In genomic region chr5:32414461-32414985, GRCm38 (mm10) we compare ENCODE assay signal across 13 mouse cellular contexts. TPM values are rescaled to one million over a fixed set of nuclear protein-coding genes. Genes with fewer than 3 reads are reported as not detected.
DNase-seq lines count a peak whose midpoint lies in the region; ATAC-seq lines count a peak whose summit lies in the region.
"Had no signal": no experiment of that assay in that cellular context is flagged by ENCODE, and none has a peak within 500 bp of the region (broad histone marks: within the 10 kb centered on the region; RNA-seq: fewer than 3 reads in every experiment).

No protein-coding gene starts in this region.

- H3K9me3 ChIP-seq in kidney, embryonic 16.5 days (ENCODE audit: low read length) = no peaks in the 10 kb centered on the region
- H3K9me3 ChIP-seq in heart, embryonic 12.5 days (replicated peaks) = no peaks in the 10 kb centered on the region
- no peaks in the 10 kb centered on the region for H3K9me3 ChIP-seq in limb, embryonic 15.5 days
- H3K9me3 ChIP-seq: G1E; hindbrain, embryonic 12.5 days had no signal

- H3K27ac ChIP-seq in kidney, embryonic 16.5 days (ENCODE audit: low read length) = no peak overlapping the region
- H3K27ac ChIP-seq in heart, embryonic 12.5 days (ENCODE audit: poor library complexity, severe bottlenecking) = peak overlapping the region; percentile 45; the same call in 1 of the 2 replicates
- H3K27ac ChIP-seq in limb, embryonic 15.5 days = peak overlapping the region; percentile 40; the same call in 1 of the 2 replicates
- H3K27ac ChIP-seq: hindbrain, embryonic 12.5 days had no signal

- no peaks in the 10 kb centered on the region for H3K27me3 ChIP-seq in kidney, embryonic 16.5 days (ENCODE audit: insufficient read depth, low read length)
- no peaks in the 10 kb centered on the region for H3K27me3 ChIP-seq in heart, embryonic 12.5 days (replicated peaks)
- no peaks in the 10 kb centered on the region for H3K27me3 ChIP-seq in limb, embryonic 15.5 days
- H3K27me3 ChIP-seq: hindbrain, embryonic 12.5 days had no signal

- WGBS in kidney, embryonic 16.5 days = 47% methylated on average over 5 of the region's 5 CpGs
- 60% methylated on average over 5 of the region's 5 CpGs for WGBS in heart, embryonic 12.5 days
- 48% methylated on average over 5 of the region's 5 CpGs for WGBS in limb, embryonic 15.5 days

- no peak overlapping the region for H3K4me3 ChIP-seq in kidney, embryonic 16.5 days (ENCODE audit: low read length)
- no peak overlapping the region for H3K4me3 ChIP-seq in heart, embryonic 12.5 days
- H3K4me3 ChIP-seq in limb, embryonic 15.5 days = no peak overlapping the region
- H3K4me3 ChIP-seq: hindbrain, embryonic 12.5 days had no signal

- no peak for ATAC-seq in kidney, embryonic 16.5 days (ENCODE audit: low FRiP score, low TSS enrichment)
- no peak for ATAC-seq in heart, embryonic 12.5 days (ENCODE audit: insufficient number of reproducible peaks, low FRiP score)
- no peak for ATAC-seq in limb, embryonic 15.5 days (ENCODE audit: insufficient number of reproducible peaks, low FRiP score, low TSS enrichment, low read depth)
- ATAC-seq in erythroid progenitor cell, adult 5-6 weeks (replicated peaks; ENCODE audit: low FRiP score, poor library complexity, severe bottlenecking) = no peak
- ATAC-seq: forebrain, embryonic 14.5 days had no signal

- no peaks in the 10 kb centered on the region for H3K36me3 ChIP-seq in kidney, embryonic 16.5 days (ENCODE audit: insufficient read depth, low read length)
- no peaks in the 10 kb centered on the region for H3K36me3 ChIP-seq in heart, embryonic 12.5 days
- no peaks in the 10 kb centered on the region for H3K36me3 ChIP-seq in limb, embryonic 15.5 days
- H3K36me3 ChIP-seq: G1E; hindbrain, embryonic 12.5 days had no signal

- H3K4me2 ChIP-seq in kidney, embryonic 16.5 days (replicated peaks; ENCODE audit: low read depth, low read length) = no peak overlapping the region
- H3K4me2 ChIP-seq in heart, embryonic 12.5 days = no peak overlapping the region
- H3K4me2 ChIP-seq in limb, embryonic 15.5 days = no peak overlapping the region
- H3K4me2 ChIP-seq: hindbrain, embryonic 12.5 days had no signal

- DNase-seq in adrenal gland, postnatal 10 days = peak; percentile 42
- DNase-seq in adrenal gland, postnatal 25 days = no peak
- no peak for DNase-seq in kidney, adult 18-20 months
- DNase-seq in ovary, postnatal 10 days (ENCODE audit: low spot score) = no peak
- DNase-seq: cerebellum, adult 2 months; thymus, adult 18-20 months had no signal

- peaks cover 32% of the 10 kb centered on the region for H3K4me1 ChIP-seq in kidney, embryonic 16.5 days (ENCODE audit: insufficient read depth, low read length)
- peaks cover 53% of the 10 kb centered on the region for H3K4me1 ChIP-seq in heart, embryonic 12.5 days (replicated peaks)
- peaks cover 33% of the 10 kb centered on the region for H3K4me1 ChIP-seq in limb, embryonic 15.5 days

- H3K9ac ChIP-seq in kidney, embryonic 16.5 days (replicated peaks; ENCODE audit: low read length) = 0 out of 2 replicates have a peak overlapping the region, but pooled peaks have one; percentile 27
- H3K9ac ChIP-seq in heart, embryonic 12.5 days = no peak overlapping the region
- H3K9ac ChIP-seq in limb, embryonic 15.5 days = no peak overlapping the region
- H3K9ac ChIP-seq: hindbrain, embryonic 12.5 days had no signal

RNA-seq across cellular contexts. Expression of gene Ppp1cb, which starts 44.1 kb away (rescaled TPM):
- 100 to 1,000 TPM; 287 to 317 TPM for total RNA-seq in adrenal gland, postnatal 10 days (2021)
- 445 and 531 TPM in 2 replicates for total RNA-seq in adrenal gland, postnatal 25 days (2021)
- 190 and 195 TPM in 2 replicates for polyA plus RNA-seq in kidney, embryonic 16.5 days (2015; fragmentation: Nextera tagmentation; extraction: Ambion mirVana)
- polyA plus RNA-seq in heart, embryonic 12.5 days (2016; fragmentation: Nextera tagmentation; extraction: Ambion mirVana) = 283 and 290 TPM in 2 replicates
- polyA plus RNA-seq in limb, embryonic 15.5 days (2015; fragmentation: Nextera tagmentation; extraction: Ambion mirVana) = 183 and 188 TPM in 2 replicates
- total RNA-seq in erythroid progenitor cell, adult 5-6 weeks (2015; ENCODE audit: low replicate concordance) = 194 and 207 TPM in 2 replicates
- total RNA-seq in erythroid progenitor cell, adult 5-6 weeks (2017; ENCODE audit: low replicate concordance) = 395 and 426 TPM in 2 replicates
